Mouse (Mus musculus): ENCODE measurements around the gene Hdgfl1. TPM values are rescaled to one million over a fixed set of nuclear protein-coding genes. Genes with fewer than 3 reads are reported as not detected.

The Hdgfl1 gene
- total RNA-seq (2022): not detected

DNA sequence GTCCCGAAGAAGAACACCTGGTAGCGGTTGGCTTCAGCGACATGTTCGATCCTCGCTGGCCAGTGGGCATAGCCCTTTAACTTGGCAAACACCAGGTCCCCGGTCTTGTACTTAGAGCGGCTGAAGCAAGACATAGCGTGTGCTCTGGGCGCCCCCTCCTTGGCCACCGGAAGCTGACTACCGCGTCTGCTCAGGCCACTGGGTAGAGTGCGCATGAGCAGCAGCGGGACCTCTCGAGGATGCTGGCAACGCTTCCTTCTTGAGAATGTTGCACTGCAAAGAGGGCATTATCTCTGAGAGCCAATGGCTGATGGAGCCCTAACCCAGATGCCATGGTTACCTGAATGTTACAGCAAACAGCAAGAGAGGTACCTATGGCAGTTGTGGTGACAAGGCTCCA lies at the start of gene Hdgfl1:
TSS of gene Hdgfl1 (minus strand) at position 211 of the 400 bp plus-strand sequence.
- no peak for DNase-seq (ENCODE audit: low spot score in 2 of 2)

DNA sequence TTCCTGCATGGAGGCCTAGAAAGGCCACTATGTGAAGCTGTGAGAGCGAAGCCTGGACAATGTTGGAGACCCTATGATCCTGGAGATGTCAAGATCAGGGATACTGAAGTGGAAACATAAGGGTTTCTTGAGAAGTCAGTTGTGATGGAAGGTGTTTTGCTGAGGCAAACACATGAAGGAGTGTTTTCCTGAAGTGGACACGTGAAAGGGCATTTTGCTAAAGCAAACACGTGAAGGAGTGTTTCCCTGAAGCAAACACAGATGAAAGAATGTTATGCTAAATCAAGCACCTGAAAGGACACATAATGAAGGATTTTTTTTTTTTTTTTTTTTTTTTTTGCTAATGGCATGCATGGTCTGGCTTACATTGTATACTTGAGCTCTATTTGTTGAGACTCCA lies 25.5 kb upstream of the Hdgfl1 start:
- DNase-seq (ENCODE audit: low spot score in 2 of 2): no peak

DNA sequence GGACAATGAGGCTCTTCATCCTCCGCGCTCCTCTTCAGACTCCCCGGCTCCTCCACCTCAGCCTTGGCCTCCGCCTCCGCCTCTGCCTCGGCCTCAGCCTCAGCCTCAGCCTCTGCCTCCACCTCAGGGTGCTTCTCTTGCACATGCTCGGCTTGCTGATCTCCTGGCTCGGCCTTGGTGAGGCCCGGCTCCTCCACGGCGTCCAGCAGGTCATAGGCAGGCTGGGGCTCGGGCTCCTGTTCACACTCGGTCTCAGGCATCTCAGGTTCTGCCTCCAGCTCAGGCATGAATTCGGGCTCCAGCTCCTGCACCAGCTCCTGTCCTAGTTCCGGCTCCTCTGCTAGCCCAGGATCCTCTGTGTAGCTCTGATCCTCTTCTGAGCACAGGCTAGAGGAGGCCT lies 541 bp downstream of the Hdgfl1 start:
- DNase-seq (ENCODE audit: low spot score in 2 of 2): no peak

DNA sequence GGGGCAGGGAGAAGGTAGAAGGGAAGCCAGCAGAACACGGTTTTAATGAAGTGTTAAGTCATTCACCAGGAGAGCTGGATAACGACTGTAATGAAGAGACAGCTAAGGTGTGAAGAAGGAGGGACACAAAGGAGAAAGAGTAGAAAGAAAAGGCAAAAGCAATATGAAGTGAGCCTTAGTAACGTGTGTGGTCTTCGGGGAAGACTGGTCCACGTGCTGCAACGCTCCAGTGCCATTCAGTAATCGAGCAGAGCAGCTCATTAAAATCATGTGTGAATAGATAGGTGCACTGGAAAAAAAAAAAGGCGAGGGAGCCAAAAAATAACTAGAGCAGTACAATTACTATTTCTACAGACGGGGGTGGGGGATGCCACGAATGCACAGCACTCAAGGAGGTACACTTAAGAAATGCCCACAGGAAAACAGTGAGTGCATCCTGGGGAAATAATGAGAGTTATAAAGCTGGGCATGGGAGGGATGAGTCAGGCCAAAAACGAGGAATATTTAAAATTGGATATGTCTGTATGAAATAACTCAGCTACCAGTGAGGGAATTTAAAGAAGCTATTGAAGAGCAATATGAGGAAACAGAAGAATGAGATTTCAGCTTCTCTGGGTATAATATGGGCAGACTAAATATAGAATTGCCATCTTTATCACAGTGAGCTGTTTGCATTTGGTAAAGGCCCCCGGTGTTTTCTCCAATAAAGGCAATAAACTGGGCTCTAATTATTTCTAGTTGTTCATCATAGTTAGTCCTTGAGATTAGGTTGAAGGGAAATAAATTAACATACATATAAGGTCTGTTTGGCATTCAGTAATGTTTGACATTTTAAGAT lies 7.8 kb downstream of the Hdgfl1 start:
- no peak for DNase-seq (ENCODE audit: low spot score in 2 of 2)

DNA sequence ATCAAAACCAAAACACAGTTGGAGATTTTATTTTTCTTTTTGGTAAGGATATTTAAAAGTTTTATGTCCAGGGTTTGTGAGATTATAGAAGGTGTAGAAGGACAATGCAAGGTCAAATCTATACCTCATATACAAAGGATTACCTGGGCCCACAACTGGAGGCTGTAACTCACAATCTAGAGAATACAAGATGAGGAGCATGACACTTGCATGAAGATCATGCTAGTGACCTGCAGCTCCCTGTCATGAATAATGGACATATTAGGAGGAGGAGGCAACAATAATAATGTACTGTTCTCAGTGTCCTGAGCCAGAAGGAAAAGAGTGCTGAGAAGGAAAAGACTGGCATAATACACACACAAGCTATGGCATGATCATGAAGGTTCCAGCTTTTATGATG lies 17.1 kb downstream of the Hdgfl1 start:
- DNase-seq (ENCODE audit: low spot score in 2 of 2): no peak

DNA sequence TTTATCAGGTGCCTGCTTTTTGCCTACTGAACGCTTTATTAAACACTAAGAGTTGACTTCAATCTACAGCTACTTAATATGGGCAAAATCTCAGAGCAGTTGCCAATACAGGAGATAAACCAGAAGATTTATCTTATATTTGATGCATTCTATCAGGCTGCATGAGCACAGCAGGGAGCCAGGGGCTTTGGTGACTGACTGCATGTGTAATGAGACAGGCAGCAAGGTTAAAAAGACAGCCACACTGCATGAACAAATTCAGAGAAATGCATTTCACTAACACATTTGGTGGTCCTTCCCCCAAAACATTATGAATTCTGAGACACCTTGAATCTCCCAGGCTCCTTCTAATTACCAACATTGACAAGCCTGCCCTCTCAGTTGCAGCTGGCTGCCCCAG lies 17.6 kb downstream of the Hdgfl1 start:
- DNase-seq (ENCODE audit: low spot score in 2 of 2): no peak

DNA sequence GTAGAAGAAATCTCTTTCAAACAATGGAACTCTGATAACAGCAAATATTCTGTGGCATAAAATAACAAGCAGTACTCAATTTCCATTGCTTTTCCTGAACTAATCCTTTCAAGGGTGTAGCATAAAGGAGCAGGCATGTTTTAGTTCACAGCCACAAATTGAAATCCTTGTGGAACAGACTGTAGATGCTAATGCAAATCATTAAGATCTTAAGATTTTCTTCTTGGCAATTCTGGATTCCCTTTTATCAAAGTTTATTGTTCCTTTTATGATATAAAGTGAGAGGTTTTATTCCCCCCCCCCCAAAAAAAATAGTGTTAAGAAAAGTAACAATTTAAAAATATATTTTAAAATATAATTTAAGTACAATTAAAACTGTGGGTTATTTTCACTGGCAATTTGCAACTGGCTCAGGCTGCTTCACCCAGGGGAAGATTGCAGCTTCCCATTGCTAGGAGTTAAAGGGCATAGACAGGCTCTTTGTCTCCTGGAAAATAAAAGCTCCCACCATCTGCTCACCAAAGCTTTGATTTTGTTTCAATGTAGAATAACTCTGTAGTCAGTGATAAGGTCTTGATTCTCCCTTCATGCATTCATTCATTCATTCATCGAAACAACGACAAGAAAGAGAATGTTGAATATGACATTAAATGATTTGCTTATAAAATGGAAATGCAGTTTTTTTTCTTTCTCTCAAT lies 24.1 kb downstream of the Hdgfl1 start:
- no peak for DNase-seq (ENCODE audit: low spot score in 2 of 2)

DNA sequence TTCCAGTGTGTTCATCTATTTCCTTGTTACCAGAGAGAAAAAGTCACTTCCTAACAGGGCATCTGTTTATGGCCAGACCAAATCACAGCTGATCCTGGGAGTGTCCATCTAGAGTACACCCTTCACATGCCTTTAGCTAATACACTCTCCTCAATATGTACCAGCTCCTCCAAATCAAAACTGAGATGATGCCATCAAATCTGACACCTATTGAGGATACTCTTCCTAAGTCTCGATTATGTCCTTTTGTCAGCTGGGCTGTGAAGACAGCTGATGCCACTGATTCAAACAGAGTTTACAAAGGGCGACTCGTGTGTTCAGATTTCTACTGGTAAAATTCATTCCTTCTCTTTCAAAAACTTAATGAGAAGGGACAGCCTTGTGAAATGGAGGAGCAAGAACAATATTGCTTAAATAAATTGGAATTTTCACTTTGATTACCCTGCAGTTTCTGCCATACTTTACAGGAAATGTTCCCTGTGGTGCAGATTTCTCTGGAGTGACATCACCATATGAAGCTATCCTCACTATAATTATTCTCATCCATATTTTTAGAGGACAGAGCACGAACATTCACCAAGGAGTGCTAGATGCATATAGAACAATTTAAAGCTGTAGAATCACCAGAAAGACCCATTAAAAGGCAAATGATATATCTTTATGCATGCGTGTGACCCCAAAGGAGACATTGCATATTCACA lies 24.8 kb downstream of the Hdgfl1 start:
- no peak for DNase-seq (ENCODE audit: low spot score in 2 of 2)

DNA sequence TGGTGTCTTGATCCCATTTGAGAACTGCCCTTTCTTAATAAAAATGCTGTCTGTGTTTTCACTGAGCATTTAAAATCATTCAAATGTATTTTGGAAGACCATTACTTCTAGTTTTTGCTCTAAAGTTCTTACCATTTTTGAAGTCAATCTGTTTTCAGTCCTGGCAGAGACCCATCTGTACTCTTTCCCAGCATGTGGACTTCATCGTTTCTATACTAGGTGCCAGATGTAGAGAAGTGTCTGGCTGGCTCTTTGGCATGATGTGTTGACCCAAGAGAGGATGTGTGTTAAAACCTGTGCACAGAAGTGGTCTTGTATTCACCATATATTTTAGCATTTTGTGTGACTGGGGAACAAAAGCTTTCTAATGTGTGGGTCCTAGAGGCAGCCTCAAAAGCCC lies 25.9 kb downstream of the Hdgfl1 start:
- no peak for DNase-seq (ENCODE audit: low spot score in 2 of 2)

DNA sequence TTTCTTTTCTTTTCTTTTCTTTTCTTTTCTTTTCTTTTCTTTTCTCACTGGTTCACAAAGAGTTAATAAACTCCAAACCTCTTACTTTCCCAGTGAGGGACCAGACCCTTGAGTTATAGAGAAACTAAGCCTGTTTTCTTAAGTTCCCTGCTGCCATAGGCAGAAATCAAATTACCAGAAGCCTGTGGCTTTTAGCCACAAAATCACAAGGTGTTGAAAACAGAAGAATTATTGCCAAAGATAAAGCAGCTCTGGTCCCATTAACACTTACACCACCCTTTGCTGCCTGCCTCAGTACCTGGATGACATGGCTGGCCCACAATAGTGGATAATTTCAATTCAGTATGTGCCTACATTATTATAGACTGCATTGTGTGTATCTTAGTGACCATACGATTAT lies 35.0 kb downstream of the Hdgfl1 start:
- DNase-seq (ENCODE audit: low spot score in 2 of 2): no peak

DNA sequence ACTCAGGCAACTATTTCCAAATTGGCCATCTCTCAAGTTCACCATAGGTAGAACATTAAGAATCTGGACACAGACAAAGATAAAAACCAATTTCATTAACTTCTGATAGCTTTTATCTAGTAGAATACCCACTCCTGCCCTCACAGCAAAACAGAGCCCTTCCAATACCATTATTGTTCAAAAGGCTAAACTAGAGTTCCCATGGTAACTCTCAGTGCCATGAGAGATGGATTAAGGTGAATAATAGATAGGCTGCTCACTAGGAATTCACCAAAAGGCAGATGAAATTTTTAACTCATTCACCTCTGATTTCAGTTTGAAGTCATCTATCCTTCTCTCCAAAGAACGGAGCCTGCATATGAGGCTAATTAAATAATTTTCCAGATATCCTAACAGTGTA lies 45.7 kb downstream of the Hdgfl1 start:
- no peak for DNase-seq (ENCODE audit: low spot score in 2 of 2)

DNA sequence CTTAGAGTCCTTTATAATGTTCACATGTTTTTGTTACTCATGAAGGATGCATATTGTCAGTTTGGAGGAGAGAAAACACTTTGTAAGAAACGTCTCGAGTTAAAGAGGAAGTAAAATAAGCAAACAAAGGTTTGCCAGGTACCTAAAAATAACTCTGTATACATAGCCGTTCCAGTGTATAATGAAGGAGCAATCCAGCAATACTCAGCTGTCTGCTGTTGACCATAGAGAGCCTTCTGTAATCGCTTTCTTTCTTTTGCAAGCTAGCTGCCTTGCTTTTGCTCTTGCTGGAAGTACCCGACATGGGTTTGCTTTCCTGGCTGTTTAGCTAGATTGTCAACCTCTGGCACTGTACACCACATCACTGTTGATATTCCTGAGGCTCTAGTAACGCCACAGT lies 48.6 kb downstream of the Hdgfl1 start:
- DNase-seq (ENCODE audit: low spot score in 2 of 2): no peak

DNA sequence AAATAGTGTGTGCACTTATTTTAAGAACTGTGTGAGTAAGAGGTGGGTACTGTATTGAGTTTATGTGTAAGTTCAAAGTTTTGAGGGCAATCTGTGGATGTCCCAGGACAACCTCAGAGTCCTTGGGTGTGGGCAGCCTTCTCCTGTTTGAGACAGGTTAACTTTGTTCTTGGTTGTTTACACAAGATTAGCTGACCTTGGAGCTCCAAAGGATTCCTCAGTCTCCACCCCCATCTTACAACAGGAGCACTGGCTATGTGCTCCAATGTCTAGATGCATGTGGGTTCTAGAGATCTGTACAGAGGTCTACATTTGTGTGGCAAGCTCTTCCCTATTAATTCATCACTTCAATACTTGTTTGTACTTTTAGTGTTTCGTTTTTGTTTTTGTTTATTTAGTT lies 49.0 kb downstream of the Hdgfl1 start:
- no peak for DNase-seq (ENCODE audit: low spot score in 2 of 2)

DNA sequence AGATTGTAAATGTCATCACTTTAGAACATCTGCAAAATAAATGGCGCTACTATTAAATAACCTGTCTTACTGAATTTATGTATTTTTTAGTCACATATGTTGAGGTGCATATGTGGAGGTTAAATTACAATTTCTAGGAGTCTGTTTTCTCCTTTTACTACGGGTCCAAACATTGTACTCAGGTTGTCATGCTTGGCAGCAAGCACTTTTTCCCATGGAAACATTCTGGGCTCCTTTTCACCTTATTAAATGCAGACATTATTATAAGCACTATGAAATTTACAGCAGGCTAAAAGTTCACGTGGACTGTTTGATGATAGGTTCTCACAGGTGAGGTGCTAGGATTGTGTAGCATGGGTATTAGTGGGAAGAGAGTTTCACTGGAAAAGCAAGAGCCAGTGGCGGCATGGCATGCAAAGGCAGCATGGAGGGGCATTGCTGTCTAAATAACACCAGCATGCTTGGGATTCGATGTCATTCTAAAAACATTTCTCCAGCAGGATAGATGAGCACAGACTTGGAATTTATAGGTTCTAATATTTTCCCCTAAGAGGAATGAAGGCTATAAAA lies 50.7 kb downstream of the Hdgfl1 start:
- no peak for DNase-seq (ENCODE audit: low spot score in 2 of 2)

Data from left cerebral cortex, adult 8-10 months (tissue).